Mouse (Mus musculus): Measurements from ENCODE around the gene Hsf4.

- 0 out of 2 replicates have a peak, but pooled peaks have one; percentile 46 for TF ChIP-seq EP300 (IDR thresholded peaks at IDR 0.05; ENCODE audit: insufficient read depth, low read depth, low read length)
- TF ChIP-seq CTCF (IDR thresholded peaks at IDR 0.05) = no peak
These were observed 5.3 kb upstream of the Hsf4 start, which contains the start of the genes Tradd and Fbxl8 for GRCm38 (mm10) chr8:105264024-105264982.
